Mouse (Mus musculus): ENCODE data around the gene Acad9.
"Not testable (repeated sequence)": the region's sequence is repeated elsewhere in the genome, so short reads cannot be mapped to it uniquely, and the experiment has no call there.

Acad9 gene

DNA sequence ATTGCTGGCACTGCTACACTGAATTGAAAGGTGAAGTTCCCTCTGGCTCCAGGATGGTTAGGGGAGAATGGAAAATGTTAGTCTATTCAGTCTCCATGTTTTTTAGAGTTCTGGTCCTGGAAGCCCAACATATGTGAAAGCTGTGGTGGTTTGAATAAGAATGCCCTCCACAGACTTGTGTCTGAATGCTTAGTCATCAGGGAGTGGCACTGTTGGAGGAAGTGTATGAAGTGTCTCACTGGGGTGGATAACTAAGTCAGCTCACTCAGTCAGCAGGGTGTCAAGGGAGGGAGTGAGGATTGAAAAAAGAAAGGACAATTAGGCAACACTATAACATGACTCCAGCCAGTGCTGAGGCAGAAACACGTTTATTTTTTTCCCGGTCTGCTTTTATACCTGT is 29.6 kb downstream of the Acad9 start:
- no peak for DNase-seq

DNA sequence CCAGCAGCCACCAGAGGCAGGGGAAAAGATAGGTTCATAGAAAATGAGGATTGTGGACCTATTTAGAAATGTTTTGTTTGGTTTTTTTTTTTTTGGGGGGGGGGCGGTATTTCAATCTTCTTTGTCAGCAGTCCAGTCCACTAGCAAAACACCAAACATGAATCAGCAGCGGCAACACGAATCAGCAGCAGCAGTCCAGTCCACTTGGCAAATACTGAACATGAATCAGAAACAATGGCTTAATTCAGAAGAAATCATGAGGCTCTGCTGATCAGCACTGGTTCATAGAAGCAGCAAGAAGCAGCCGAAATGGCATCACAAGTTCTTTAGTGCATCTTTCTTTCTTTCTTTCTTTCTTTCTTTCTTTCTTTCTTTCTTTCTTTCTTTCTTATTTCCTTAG is 50.3 kb downstream of the Acad9 start:
- DNase-seq: no peak

GRCm38 (mm10) chr3:36119684-36120548 is 54.1 kb downstream of the Acad9 start:
- no peak for DNase-seq

- DNase-seq: not testable (repeated sequence)
Measured at GRCm38 (mm10) chr3:36126176-36126575, 60.4 kb downstream of the Acad9 start.

DNA sequence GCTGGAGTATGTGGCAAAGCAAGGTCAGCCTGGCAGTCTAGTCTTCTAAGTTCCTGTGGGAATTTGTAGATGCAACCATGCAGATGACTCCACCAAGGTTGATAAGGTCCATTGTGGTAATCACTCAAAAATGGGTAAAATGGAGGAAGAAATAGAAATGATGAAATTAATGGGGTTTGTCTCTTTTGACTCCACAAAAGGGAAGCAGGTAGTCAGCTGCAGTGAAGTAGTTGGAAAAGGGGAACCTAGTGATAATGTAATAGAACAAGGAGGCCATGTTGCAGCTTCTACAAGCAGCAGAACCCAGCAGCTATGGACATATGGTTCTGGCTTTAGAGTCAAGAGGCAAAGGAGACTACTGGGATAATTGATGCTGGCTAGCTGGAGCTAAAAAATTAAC is 70.4 kb downstream of the Acad9 start:
- no peak for DNase-seq

DNA sequence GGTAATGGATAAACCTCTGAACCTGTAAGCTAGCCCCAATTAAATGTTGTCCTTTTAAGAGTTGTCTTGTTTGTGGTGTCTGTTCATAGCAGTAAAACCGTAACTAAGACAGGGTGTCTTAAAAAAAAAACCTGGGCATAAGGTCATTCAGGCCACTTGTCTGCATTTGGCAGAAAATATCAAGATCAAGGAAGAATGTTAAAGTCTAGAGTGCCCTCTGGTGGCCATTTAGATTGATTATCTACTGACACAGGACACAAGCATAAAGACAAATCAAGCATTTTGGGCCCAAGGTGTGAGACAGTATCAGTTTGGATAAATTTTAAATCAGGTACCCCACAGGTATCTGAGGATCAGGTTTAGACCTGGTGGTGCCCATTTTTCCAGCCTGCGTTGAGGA is 71.8 kb downstream of the Acad9 start:
- no peak for DNase-seq

- DNase-seq: no peak
Measured at GRCm38 (mm10) chr3:36138171-36138660, 72.4 kb downstream of the Acad9 start.

- no peak for DNase-seq
Measured at GRCm38 (mm10) chr3:36138996-36139395, 73.2 kb downstream of the Acad9 start.

Data from cerebellum, adult 11-12 months (tissue).